In genomic region chr15:31542013-31542958, GRCm38 (mm10) we compare ENCODE assay signal across 8 mouse cellular contexts. TPM values are rescaled to one million over a fixed set of nuclear protein-coding genes. Genes with fewer than 3 reads are reported as not detected.
DNase-seq lines count a peak whose midpoint lies in the region; ATAC-seq lines count a peak whose summit lies in the region.

No protein-coding gene starts in this region.

- no peaks in the 10 kb centered on the region for H3K27me3 ChIP-seq in heart, embryonic 14.5 days (ENCODE audit: control insufficient read depth, insufficient read depth, low read length)
- H3K27me3 ChIP-seq in forebrain, embryonic 12.5 days, result no peaks in the 10 kb centered on the region
- H3K27me3 ChIP-seq in midbrain, embryonic 16.5 days (ENCODE audit: control insufficient read depth, insufficient read depth, low read depth, low read length), result no peaks in the 10 kb centered on the region

- H3K4me3 ChIP-seq in heart, embryonic 14.5 days (ENCODE audit: control insufficient read depth in 1 of 2, insufficient read depth in 1 of 2, low read depth in 1 of 2, low read length in 2 of 2), result no peak overlapping the region
- H3K4me3 ChIP-seq in forebrain, embryonic 12.5 days (replicated peaks), result no peak overlapping the region
- no peak overlapping the region for H3K4me3 ChIP-seq in midbrain, embryonic 16.5 days (ENCODE audit: low read depth, low read length)

- DNase-seq in heart, adult 18-20 months, result no peak
- peak; percentile 69 for DNase-seq in kidney, postnatal 14 days
- no peak for DNase-seq in thymus, adult 18-20 months
- no peak for DNase-seq in spleen, adult 18-20 months
- no peak for DNase-seq in gastrocnemius, adult 8-10 months (ENCODE audit: low spot score in 2 of 2)

- no peaks in the 10 kb centered on the region for H3K36me3 ChIP-seq in heart, embryonic 14.5 days (ENCODE audit: control insufficient read depth, insufficient read depth, low read length)
- no peaks in the 10 kb centered on the region for H3K36me3 ChIP-seq in forebrain, embryonic 12.5 days (replicated peaks)
- no peaks in the 10 kb centered on the region for H3K36me3 ChIP-seq in midbrain, embryonic 16.5 days (ENCODE audit: control insufficient read depth, insufficient read depth, low read length)

- ATAC-seq in heart, embryonic 14.5 days (ENCODE audit: insufficient number of reproducible peaks, insufficient read depth, low FRiP score, low read depth), result no peak
- peak; percentile 54 for ATAC-seq in forebrain, embryonic 12.5 days (ENCODE audit: low FRiP score)
- peak; percentile 25; the same call in 1 of the 2 replicates for ATAC-seq in midbrain, embryonic 16.5 days

- WGBS in heart, embryonic 14.5 days, result 15% methylated on average over 10 of the region's 10 CpGs
- 7% methylated on average over 10 of the region's 10 CpGs for WGBS in forebrain, embryonic 12.5 days
- WGBS in midbrain, embryonic 16.5 days, result 6% methylated on average over 10 of the region's 10 CpGs

- peak overlapping the region; percentile 36 for H3K4me2 ChIP-seq in heart, embryonic 14.5 days (ENCODE audit: low read length)
- peak overlapping the region; percentile 30 for H3K4me2 ChIP-seq in forebrain, embryonic 12.5 days
- no peak overlapping the region for H3K4me2 ChIP-seq in midbrain, embryonic 16.5 days (ENCODE audit: low read length)

- peak overlapping the region; percentile 30 for H3K9ac ChIP-seq in heart, embryonic 14.5 days (ENCODE audit: low read length)
- peak overlapping the region; percentile 25; the same call in 1 of the 2 replicates for H3K9ac ChIP-seq in forebrain, embryonic 12.5 days
- H3K9ac ChIP-seq in midbrain, embryonic 16.5 days (ENCODE audit: low read depth, low read length), result no peak overlapping the region

- peak overlapping the region; percentile 17 to 66; a peak in 2 of 4 replicates for H3K27ac ChIP-seq in heart, embryonic 14.5 days (replicated peaks in 1 of 2; ENCODE audit: control insufficient read depth in 1 of 2, insufficient read depth in 1 of 2, low read depth in 2 of 2, low read length in 2 of 2)
- H3K27ac ChIP-seq in forebrain, embryonic 12.5 days, result peak overlapping the region; percentile 69
- H3K27ac ChIP-seq in midbrain, embryonic 16.5 days (ENCODE audit: low read length), result no peak overlapping the region

- peaks cover 15 to 31% of the 10 kb centered on the region in 2 experiments for H3K4me1 ChIP-seq in heart, embryonic 14.5 days (ENCODE audit: control insufficient read depth in 2 of 2, insufficient read depth in 2 of 2, low read length in 2 of 2)
- H3K4me1 ChIP-seq in forebrain, embryonic 12.5 days, result peaks cover 18% of the 10 kb centered on the region
- H3K4me1 ChIP-seq in midbrain, embryonic 16.5 days (ENCODE audit: control insufficient read depth, insufficient read depth, low read length), result peaks cover 8% of the 10 kb centered on the region; the same call in 1 of the 2 replicates

- H3K9me3 ChIP-seq in heart, embryonic 14.5 days (ENCODE audit: control insufficient read depth, low read length), result no peaks in the 10 kb centered on the region
- H3K9me3 ChIP-seq in forebrain, embryonic 12.5 days, result no peaks in the 10 kb centered on the region
- H3K9me3 ChIP-seq in midbrain, embryonic 16.5 days (replicated peaks; ENCODE audit: control insufficient read depth, low read length, poor library complexity, severe bottlenecking), result no peaks in the 10 kb centered on the region

RNA-seq across cellular contexts. Expression of gene March6, which starts 11.4 kb away (rescaled TPM):
- polyA plus RNA-seq in heart, embryonic 14.5 days (2014; fragmentation: Nextera tagmentation; extraction: Ambion mirVana), result 37.6 and 40.7 TPM in 2 replicates
- total RNA-seq in heart, adult 18-20 months (2021), result 100 to 1,000 TPM; 114 to 116 TPM
- 79.0 and 84.5 TPM in 2 replicates for polyA plus RNA-seq in forebrain, embryonic 12.5 days (2016; fragmentation: Nextera tagmentation; extraction: Ambion mirVana)
- 99.8 and 106 TPM in 2 replicates for polyA plus RNA-seq in midbrain, embryonic 16.5 days (2015; fragmentation: Nextera tagmentation; extraction: Ambion mirVana)
- 100 to 1,000 TPM; 142 to 173 (median 149) TPM for total RNA-seq in gastrocnemius, adult 8-10 months (2022)

RNA-seq across cellular contexts. Expression of gene Cmbl, which starts 22.9 kb away (rescaled TPM):
- 9.7 and 12.4 TPM in 2 replicates for polyA plus RNA-seq in heart, embryonic 14.5 days (2014; fragmentation: Nextera tagmentation; extraction: Ambion mirVana)
- 10 to 100 TPM; 33.7 to 35.8 TPM for total RNA-seq in heart, adult 18-20 months (2021)
- polyA plus RNA-seq in forebrain, embryonic 12.5 days (2016; fragmentation: Nextera tagmentation; extraction: Ambion mirVana), result 1.5 and 2.1 TPM in 2 replicates
- polyA plus RNA-seq in midbrain, embryonic 16.5 days (2015; fragmentation: Nextera tagmentation; extraction: Ambion mirVana), result 8.7 and 12.8 TPM in 2 replicates
- 10 to 100 TPM; 47.6 to 59.9 (median 49.6) TPM for total RNA-seq in gastrocnemius, adult 8-10 months (2022)

RNA-seq across cellular contexts. Expression of gene Cct5, which starts 59.3 kb away (rescaled TPM):
- 358 and 365 TPM in 2 replicates for polyA plus RNA-seq in heart, embryonic 14.5 days (2014; fragmentation: Nextera tagmentation; extraction: Ambion mirVana)
- total RNA-seq in heart, adult 18-20 months (2021), result 100 to 1,000 TPM; 142 to 150 TPM
- polyA plus RNA-seq in forebrain, embryonic 12.5 days (2016; fragmentation: Nextera tagmentation; extraction: Ambion mirVana), result 617 and 631 TPM in 2 replicates
- polyA plus RNA-seq in midbrain, embryonic 16.5 days (2015; fragmentation: Nextera tagmentation; extraction: Ambion mirVana), result 484 and 516 TPM in 2 replicates
- total RNA-seq in gastrocnemius, adult 8-10 months (2022), result 100 to 1,000 TPM; 110 to 120 (median 115) TPM

RNA-seq across cellular contexts. Expression of gene Fam173b, which starts 59.4 kb away (rescaled TPM):
- 13.7 and 16.6 TPM in 2 replicates for polyA plus RNA-seq in heart, embryonic 14.5 days (2014; fragmentation: Nextera tagmentation; extraction: Ambion mirVana)
- 10 to 100 TPM; 20.5 to 22.8 TPM for total RNA-seq in heart, adult 18-20 months (2021)
- 12.5 and 13.2 TPM in 2 replicates for polyA plus RNA-seq in forebrain, embryonic 12.5 days (2016; fragmentation: Nextera tagmentation; extraction: Ambion mirVana)
- polyA plus RNA-seq in midbrain, embryonic 16.5 days (2015; fragmentation: Nextera tagmentation; extraction: Ambion mirVana), result 8.2 and 9.3 TPM in 2 replicates
- 10 to 100 TPM; 11.9 to 14.9 (median 12.8) TPM for total RNA-seq in gastrocnemius, adult 8-10 months (2022)
